Mouse (Mus musculus): ENCODE measurements around the gene Atg16l2. TPM values are rescaled to one million over a fixed set of nuclear protein-coding genes. Genes with fewer than 3 reads are reported as not detected.

Gene Atg16l2
- total and polyA plus RNA-seq, 3 experiments, result 7.9 to 8.8 TPM; not detected in 1

GRCm38 (mm10) chr7:101287820-101288219 lies 14.2 kb downstream of the Atg16l2 start:
- no peaks in the 10 kb centered on the region for H3K4me1 ChIP-seq (ENCODE audit: control insufficient read depth in 1 of 2, insufficient read depth in 2 of 2, low read length in 2 of 2)
- H3K9ac ChIP-seq (ENCODE audit: control insufficient read depth, low read depth, low read length, poor library complexity, severe bottlenecking), result no peak overlapping the region
- H3K79me2 ChIP-seq (ENCODE audit: control insufficient read depth, insufficient read depth, low read length, poor library complexity), result no peaks in the 10 kb centered on the region
- H3K36me3 ChIP-seq (ENCODE audit: control insufficient read depth in 1 of 2, insufficient read depth in 2 of 2, low read length in 2 of 2), result no peaks in the 10 kb centered on the region
- H3K4me3 ChIP-seq (ENCODE audit: control insufficient read depth in 1 of 2, insufficient read depth in 1 of 2, low read depth in 2 of 2, low read length in 2 of 2), result no peak overlapping the region
- no peaks in the 10 kb centered on the region for H3K27me3 ChIP-seq (ENCODE audit: control insufficient read depth in 1 of 2, insufficient read depth in 2 of 2, low read length in 2 of 2)
- TF ChIP-seq MAFK (IDR thresholded peaks at IDR 0.05; ENCODE audit: borderline replicate concordance, low read depth, low read length), result no peak
- no peak for TF ChIP-seq MAZ (IDR thresholded peaks at IDR 0.05; ENCODE audit: low read depth, low read length)
- TF ChIP-seq UBTF (IDR thresholded peaks at IDR 0.05; ENCODE audit: borderline replicate concordance, insufficient read depth, low read depth, low read length), result no peak
- TF ChIP-seq CHD1 (IDR thresholded peaks at IDR 0.05; ENCODE audit: low read depth, low read length), result no peak
- no peaks in the 10 kb centered on the region for H3K9me3 ChIP-seq (replicated peaks; ENCODE audit: insufficient read depth, low read length)
- no peak overlapping the region for H3K27ac ChIP-seq (ENCODE audit: control insufficient read depth, low read depth, low read length)
- DNase-seq (ENCODE audit: low read depth, low spot score), result no peak

DNA sequence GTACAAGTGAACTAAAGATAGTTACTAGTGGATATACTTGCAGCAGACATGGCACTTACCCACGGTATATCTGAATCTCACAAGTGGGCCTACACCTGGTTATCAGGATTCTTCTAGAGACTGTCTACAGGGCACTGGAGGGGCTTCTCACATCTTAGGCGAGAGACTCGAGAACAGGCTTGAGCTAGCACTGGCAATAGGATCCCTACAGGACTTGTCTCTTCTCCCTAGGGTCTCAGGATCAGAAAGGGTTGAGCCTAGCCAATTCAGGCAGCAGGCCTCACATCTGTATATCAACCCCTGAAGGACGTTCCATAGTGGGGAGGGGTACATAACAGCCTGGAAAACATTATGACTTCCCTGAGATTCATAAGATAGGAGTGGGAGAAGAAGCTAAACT lies 15.2 kb downstream of the Atg16l2 start:
- Histone ChIP-seq H3K4me1 (ENCODE audit: control insufficient read depth in 1 of 2, insufficient read depth in 2 of 2, low read length in 2 of 2) (no peaks in the 10 kb centered on the region), H3K9me3 (replicated peaks; ENCODE audit: insufficient read depth, low read length) (no peaks in the 10 kb centered on the region), H3K4me3 (ENCODE audit: control insufficient read depth in 1 of 2, insufficient read depth in 1 of 2, low read depth in 2 of 2, low read length in 2 of 2) (no peak overlapping the region), H3K9ac (ENCODE audit: control insufficient read depth, low read depth, low read length, poor library complexity, severe bottlenecking) (no peak overlapping the region), H3K36me3 (ENCODE audit: control insufficient read depth in 1 of 2, insufficient read depth in 2 of 2, low read length in 2 of 2) (no peaks in the 10 kb centered on the region; a peak in 1 of 4 replicates), H3K27me3 (ENCODE audit: control insufficient read depth in 1 of 2, insufficient read depth in 2 of 2, low read length in 2 of 2) (no peaks in the 10 kb centered on the region), H3K79me2 (ENCODE audit: control insufficient read depth, insufficient read depth, low read length, poor library complexity) (no peaks in the 10 kb centered on the region), H3K27ac (ENCODE audit: control insufficient read depth, low read depth, low read length) (no peak overlapping the region)
- DNase-seq (ENCODE audit: low read depth, low spot score), result no peak
- TF ChIP-seq BHLHE40 (IDR thresholded peaks at IDR 0.05; ENCODE audit: borderline replicate concordance, low read depth, low read length) (no peak), SIN3A (IDR thresholded peaks at IDR 0.05; ENCODE audit: low read length) (no peak), KAT2A (conservative IDR thresholded peaks at IDR 0.05; ENCODE audit: low read depth, low read length) (no peak), MAX (IDR thresholded peaks at IDR 0.05; ENCODE audit: low read length) (no peak), NRF1 (IDR thresholded peaks at IDR 0.05; ENCODE audit: insufficient read depth, low read depth, low read length, poor library complexity, severe bottlenecking) (no peak), ZMIZ1 (IDR thresholded peaks at IDR 0.05; ENCODE audit: low read depth, low read length) (no peak), GATA1 (IDR thresholded peaks at IDR 0.05; ENCODE audit: low read depth, low read length) (no peak), MXI1 (IDR thresholded peaks at IDR 0.05; ENCODE audit: low read depth, low read length) (no peak), TBP (IDR thresholded peaks at IDR 0.05; ENCODE audit: low read depth, low read length) (no peak), E2F4 (IDR thresholded peaks at IDR 0.05; ENCODE audit: borderline replicate concordance, low read depth, low read length) (no peak), POLR2A (IDR thresholded peaks at IDR 0.05; ENCODE audit: control insufficient read depth in 1 of 2, insufficient read depth in 1 of 2, low read depth in 1 of 2, low read length in 2 of 2, poor library complexity in 1 of 2) (no peak), USF1 (IDR thresholded peaks at IDR 0.05; ENCODE audit: low read depth, low read length) (no peak), USF2 (IDR thresholded peaks at IDR 0.05; ENCODE audit: borderline replicate concordance in 1 of 2, insufficient read depth in 1 of 2, low read depth in 1 of 2, low read length in 2 of 2) (no peak), TAL1 (IDR thresholded peaks at IDR 0.05; ENCODE audit: low read length) (no peak), EP300 (IDR thresholded peaks at IDR 0.05; ENCODE audit: low read depth in 1 of 2, low read length in 2 of 2) (no peak), POLR2AphosphoS5 (IDR thresholded peaks at IDR 0.05; ENCODE audit: borderline replicate concordance, low read depth, low read length) (no peak), ETS1 (IDR thresholded peaks at IDR 0.05; ENCODE audit: low read depth, low read length) (no peak)
